Mouse (Mus musculus): ENCODE results near the gene Gm17654. TPM values are rescaled to one million over a fixed set of nuclear protein-coding genes. Genes with fewer than 3 reads are reported as not detected.
"Not testable (repeated sequence)": the region's sequence is repeated elsewhere in the genome, so short reads cannot be mapped to it uniquely, and the experiment has no call there.

Gm17654 gene
- not detected in 2 replicates for polyA plus RNA-seq (2012; rRNA removed)

DNA sequence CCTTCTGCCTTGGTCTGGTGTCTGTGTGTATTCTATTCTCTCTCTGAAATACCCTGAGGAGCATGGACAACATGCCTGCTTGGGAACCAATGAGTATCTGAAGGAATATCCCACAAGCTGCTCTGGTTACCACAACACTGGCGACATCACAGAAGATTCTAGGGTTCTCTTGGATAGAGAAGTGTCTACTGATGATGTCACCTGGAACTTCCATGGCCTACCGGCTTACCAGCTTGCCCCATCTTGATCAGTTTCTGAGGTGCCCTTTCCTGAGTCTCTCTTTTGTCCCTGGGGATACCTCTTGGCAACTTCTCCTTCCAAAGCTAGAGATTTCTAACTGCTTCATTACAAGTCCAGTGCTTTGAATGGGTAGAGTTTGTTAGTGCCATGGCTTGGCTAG, at the start of gene Gm17654:
Gene Gm17654, minus strand, starts transcription at position 101 of the 400 bp plus-strand sequence.
- not testable (repeated sequence) for H3K4me3 ChIP-seq (replicated peaks; ENCODE audit: extremely low read depth, low read depth, low read length); DNase-seq; H3K4me1 ChIP-seq (ENCODE audit: control insufficient read depth, insufficient read depth, low read length)
- 69% methylated on average over 1 of the region's 2 CpGs for WGBS

DNA sequence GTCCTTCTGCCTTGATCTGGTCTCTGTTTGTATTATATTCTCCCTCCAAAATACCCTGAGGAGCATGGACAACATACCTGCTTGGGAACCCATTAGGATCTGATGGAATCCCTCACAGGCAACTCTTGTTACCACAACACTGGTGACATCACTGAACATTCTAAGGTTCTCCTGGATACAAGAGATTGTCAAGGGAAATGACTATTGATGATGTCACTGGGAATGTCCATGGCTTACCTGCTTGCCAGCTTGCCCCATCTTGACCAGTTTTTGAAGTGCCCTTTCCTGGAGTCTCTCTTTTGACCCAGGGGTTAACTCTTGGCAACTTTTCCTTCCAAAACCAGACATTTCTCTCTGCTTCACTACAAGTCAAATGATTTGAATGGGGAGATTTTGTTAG, 29.0 kb upstream of the Gm17654 start, which contains the start of gene Gm10375:
Gene Gm10375, minus strand, starts transcription at position 101 of the 400 bp plus-strand sequence.
- DNase-seq; H3K4me3 ChIP-seq (replicated peaks; ENCODE audit: extremely low read depth, low read depth, low read length): not testable (repeated sequence)

DNA sequence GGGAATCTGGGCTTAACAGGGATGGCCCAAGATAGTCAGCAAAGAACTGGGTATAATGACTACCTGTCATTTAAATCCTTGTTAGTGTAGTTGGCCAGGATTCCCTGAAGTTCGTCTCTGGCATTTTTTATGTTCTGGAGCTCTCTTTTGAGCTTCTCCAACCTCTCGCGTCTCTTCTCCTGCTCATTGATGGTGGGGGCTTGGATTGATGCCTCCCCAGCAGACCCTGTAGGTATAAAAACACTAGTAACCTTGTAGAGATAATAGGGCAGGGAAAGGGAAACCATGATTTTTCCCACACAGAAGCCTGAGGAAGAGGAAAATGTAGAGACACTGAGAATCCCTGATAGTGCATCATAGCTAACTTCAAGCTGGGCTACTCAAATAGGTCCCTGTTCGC, 977 bp downstream of the Gm17654 start:
- 84% methylated on average over 4 of the region's 4 CpGs for WGBS
- not testable (repeated sequence) for H3K4me3 ChIP-seq (replicated peaks; ENCODE audit: extremely low read depth, low read depth, low read length); H3K4me1 ChIP-seq (ENCODE audit: control insufficient read depth, insufficient read depth, low read length); DNase-seq

More for the DNA sequence above, 29.0 kb upstream of the Gm17654 start, which contains the start of gene Gm10375:
- H3K4me1 ChIP-seq (ENCODE audit: control insufficient read depth, insufficient read depth, low read length), result not testable (repeated sequence)

DNA sequence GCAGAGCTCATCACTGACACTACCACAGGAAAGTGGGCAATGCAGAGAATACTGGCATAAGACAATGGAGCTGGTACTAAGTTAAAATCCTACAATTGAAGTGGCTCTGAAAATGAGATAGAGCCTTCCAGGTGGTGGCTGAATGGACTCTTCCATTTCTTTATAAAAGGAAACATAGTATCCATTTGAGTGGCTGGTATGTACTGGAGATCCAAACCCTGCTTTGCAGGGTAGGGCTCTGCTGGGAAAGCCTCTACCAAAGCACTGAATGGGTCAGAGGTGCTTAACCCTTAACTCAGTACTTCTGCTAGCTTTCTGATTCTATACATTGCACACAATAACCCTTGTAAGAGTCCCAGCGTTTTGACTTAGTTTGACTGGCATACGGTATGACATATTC, 26.7 kb downstream of the Gm17654 start:
- WGBS, result 78% methylated on average over 2 of the region's 2 CpGs
- not testable (repeated sequence) for H3K4me3 ChIP-seq (replicated peaks; ENCODE audit: extremely low read depth, low read depth, low read length); DNase-seq; H3K4me1 ChIP-seq (ENCODE audit: control insufficient read depth, insufficient read depth, low read length)

DNA sequence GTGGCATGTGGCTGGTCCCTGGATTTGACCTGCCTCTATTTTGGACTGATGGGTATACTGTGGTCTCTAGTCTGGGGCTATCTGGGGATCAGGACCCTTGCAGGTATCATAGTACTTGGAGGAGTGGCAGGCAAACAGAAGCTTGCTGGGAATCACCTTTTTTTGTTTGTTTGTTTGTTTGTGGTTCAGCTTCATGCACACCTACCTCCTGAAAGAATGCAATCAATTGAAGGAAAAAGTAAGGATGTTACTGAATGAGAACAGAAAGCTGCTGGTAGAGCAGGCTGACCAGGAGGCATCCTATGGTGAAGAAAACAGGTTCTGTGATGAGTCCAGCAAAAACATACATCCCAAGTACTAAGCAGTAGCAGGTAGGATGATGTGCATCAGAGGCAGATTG, 32.7 kb downstream of the Gm17654 start:
- not testable (repeated sequence) for H3K4me1 ChIP-seq (ENCODE audit: control insufficient read depth, insufficient read depth, low read length); H3K4me3 ChIP-seq (replicated peaks; ENCODE audit: extremely low read depth, low read depth, low read length); DNase-seq

DNA sequence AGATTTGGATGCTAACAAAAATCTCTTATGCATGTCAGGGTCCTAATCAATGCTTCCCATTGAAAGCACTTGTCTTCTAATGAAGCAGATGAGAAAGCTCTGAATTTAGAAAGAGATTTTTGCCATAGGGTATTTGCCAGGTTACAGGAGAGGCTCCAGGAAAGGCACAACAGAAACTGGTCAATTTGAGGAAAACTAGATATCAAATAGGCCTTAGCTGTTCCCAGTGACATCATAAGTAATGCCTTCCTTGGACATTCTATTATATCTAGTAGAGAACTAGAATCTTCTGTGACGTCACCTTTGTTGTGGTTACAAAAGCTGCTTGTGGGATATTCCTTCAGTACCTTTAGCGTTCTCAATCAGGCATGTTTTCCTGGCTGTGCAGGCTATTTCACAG, 35.7 kb downstream of the Gm17654 start, which contains the start of gene Gm5799:
Gene Gm5799, plus strand, starts transcription at position 301 of the 400 bp plus-strand sequence.
- WGBS, result 80% methylated on average over 2 of the region's 2 CpGs

DNA sequence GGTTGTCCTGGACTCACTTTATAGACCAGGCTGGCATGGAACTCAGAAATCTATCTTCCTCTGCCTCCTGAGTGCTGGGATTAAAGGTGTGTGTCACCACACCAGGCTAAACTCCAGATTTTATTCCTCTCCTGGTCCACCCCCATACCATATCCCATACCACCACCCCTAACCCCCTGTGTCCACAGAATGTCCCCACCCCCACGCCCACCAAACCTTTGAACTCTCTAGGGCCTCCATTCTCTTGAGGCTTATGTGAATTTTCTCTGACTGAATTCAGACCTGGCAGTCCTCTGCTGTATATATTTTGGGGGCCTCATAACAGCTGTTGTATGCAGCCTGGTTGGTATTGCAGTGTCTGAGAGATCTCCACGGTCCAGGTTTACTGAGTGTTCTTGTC, 40.8 kb downstream of the Gm17654 start:
- not testable (repeated sequence) for DNase-seq; H3K4me1 ChIP-seq (ENCODE audit: control insufficient read depth, insufficient read depth, low read length)
- WGBS, result 47% methylated on average over 2 of the region's 2 CpGs

More for the DNA sequence above, 35.7 kb downstream of the Gm17654 start, which contains the start of gene Gm5799:
- not testable (repeated sequence) for H3K4me1 ChIP-seq (ENCODE audit: control insufficient read depth, insufficient read depth, low read length); H3K4me3 ChIP-seq (replicated peaks; ENCODE audit: extremely low read depth, low read depth, low read length); DNase-seq

DNA sequence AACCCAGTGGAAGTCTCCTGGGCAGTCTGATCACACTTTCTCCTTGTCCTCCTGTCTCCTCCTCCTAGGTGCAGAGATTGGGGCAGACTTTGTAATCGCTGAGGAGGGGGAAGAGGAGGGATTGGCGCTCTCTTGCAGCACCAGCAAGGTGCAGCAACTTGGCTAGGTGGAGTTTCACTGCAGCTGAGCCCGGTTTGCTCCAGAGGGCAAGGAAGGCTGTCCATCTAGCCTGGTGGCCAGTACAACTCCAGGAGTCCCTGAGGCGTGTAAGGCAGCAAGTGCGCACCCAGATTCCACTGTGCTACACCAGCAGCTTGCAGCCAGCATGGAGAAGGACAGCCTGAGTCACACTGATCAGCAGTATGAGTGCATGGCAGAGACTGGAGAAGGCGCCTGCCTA, 46.6 kb downstream of the Gm17654 start:
- H3K4me1 ChIP-seq (ENCODE audit: control insufficient read depth, insufficient read depth, low read length); H3K4me3 ChIP-seq (replicated peaks; ENCODE audit: extremely low read depth, low read depth, low read length); DNase-seq: not testable (repeated sequence)
- 36% methylated on average over 6 of the region's 6 CpGs for WGBS

More for the DNA sequence above, 40.8 kb downstream of the Gm17654 start:
- H3K4me3 ChIP-seq (replicated peaks; ENCODE audit: extremely low read depth, low read depth, low read length), result not testable (repeated sequence)

DNA sequence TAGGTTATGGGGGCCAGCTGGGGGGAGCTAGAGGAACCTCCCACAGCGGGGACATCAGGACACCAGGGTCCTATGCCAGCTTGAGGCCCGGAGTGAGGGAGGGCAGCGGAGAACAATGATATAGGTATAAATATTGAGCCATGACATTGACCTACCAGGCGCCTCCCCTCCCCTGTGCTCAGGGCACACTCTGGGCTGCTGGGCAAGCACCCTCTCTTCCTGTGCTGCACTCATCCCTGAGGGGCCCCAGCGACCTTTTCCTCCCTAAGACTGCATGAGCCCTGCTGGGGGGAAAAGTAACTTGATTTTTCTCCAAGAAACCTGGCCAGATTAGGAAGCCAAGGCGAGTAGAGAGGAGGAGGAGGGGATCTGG, 46.9 kb downstream of the Gm17654 start:
- not testable (repeated sequence) for DNase-seq; H3K4me1 ChIP-seq (ENCODE audit: control insufficient read depth, insufficient read depth, low read length); H3K4me3 ChIP-seq (replicated peaks; ENCODE audit: extremely low read depth, low read depth, low read length)
- no CpG with 5 or more reads among the region's 6 CpGs for WGBS

DNA sequence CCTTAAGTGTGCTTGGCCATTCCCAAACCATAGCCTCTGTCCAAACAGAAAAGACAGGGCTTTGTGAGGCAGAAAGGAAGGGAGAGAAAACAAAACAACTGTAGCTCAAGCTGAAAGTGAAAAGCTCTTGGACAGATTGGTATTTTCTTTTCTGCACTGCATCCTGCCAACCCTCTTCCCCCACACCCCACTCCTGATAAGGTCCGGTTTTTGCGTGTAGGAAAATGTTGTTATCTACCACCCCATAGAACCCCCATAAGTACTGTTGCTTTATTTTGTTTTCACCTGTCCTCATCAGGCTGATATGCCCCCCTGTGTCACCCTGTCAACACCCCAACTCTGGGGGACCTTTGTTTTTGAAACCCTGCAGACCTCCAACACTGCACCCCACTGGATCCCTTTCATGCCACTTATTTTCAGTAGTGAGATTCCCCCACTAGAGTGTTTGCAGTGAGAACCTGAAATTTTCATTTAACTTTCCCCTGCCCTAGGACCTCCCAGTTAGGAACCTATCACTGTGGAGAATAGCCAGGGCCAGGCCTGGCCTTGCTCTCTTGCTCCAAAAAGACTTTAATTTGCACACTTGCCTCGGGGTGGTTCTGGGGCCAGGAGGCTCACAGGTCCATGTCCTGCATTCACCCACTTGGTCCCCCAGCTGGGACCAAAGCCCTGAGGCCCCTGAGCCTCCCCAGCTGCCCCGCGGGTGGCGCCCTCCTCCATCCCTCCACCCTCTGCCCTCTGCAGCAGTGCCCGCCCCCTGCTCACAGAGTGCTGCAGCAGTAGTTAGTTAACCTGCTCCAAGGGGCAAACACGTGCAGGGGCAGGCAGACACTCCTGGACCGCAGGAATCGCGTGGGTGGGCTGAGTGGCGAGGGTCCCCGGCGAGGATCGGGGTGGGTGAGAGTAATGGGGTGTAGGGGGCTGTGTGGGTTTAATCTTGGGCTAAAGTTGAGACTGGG, 47.6 kb downstream of the Gm17654 start:
- WGBS, result 32% methylated on average over 14 of the region's 15 CpGs
- not testable (repeated sequence) for DNase-seq; H3K4me1 ChIP-seq (ENCODE audit: control insufficient read depth, insufficient read depth, low read length); H3K4me3 ChIP-seq (replicated peaks; ENCODE audit: extremely low read depth, low read depth, low read length)

Other genes with a start within 250 kb of the Gm17654 start
- not detected in 2 replicates for gene 1700001F09Rik, start 231.3 kb downstream of the Gm17654 start, polyA plus RNA-seq (2012; rRNA removed)
- not detected in 2 replicates for gene Gm8138, start 162.8 kb downstream of the Gm17654 start, polyA plus RNA-seq (2012; rRNA removed)
- gene Gm5799, start 35.6 kb downstream of the Gm17654 start, polyA plus RNA-seq (2012; rRNA removed), result not detected in 2 replicates
- not detected in 2 replicates for gene Gm10375, start 28.9 kb upstream of the Gm17654 start, polyA plus RNA-seq (2012; rRNA removed)
- gene Gm8165, start 98.1 kb upstream of the Gm17654 start, polyA plus RNA-seq (2012; rRNA removed), result not detected in 2 replicates
- not detected in 2 replicates for gene Gm7324, start 118.7 kb upstream of the Gm17654 start, polyA plus RNA-seq (2012; rRNA removed)
- not detected in 2 replicates for gene Gm16506, start 148.3 kb upstream of the Gm17654 start, polyA plus RNA-seq (2012; rRNA removed)
- gene Gm6526, start 168.7 kb upstream of the Gm17654 start, polyA plus RNA-seq (2012; rRNA removed), result not detected in 2 replicates
- not detected in 2 replicates for gene Gm8180, start 205.6 kb upstream of the Gm17654 start, polyA plus RNA-seq (2012; rRNA removed)